Mouse (Mus musculus) liver, adult (tissue): ENCODE data around the gene Cadm2.

Experiments used
- GATA4 ChIP-seq: IDR thresholded peaks from 2 replicates; pipeline ENCODE4 v1.6.1; 2014; ENCODE audit warnings: mild to moderate bottlenecking, low read length; ENCODE audit not compliant: insufficient replicate concordance

Cadm2 gene

DNA sequence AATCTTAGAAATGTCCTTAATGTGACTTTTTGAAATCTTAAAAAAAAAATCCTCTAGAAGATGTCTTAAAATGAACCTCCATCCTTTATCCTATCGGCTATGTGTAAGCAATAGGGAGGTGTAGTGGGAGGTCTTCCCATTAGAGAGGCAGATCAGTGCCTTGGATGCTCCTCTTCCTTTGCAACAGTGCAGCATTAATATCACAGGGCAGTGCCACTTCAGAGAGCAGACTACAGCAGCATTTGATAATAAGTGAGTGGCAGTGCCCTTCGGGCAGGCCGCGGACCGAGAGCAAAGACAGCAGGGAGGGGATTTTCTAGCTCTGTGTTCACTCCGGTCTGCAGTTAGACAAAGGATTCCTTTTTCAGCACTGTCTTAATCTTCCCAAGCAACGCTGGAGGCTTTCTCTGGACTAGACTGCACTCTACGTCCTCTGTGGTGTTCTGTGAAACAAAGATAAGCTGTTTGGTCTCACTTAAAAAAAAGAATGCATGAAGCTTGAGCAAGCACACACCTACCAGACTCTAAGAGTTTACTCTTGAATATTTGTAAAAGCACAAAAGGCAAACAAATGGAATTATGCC is 514.1 kb downstream of the Cadm2 start:
- no peak for TF ChIP-seq GATA4

DNA sequence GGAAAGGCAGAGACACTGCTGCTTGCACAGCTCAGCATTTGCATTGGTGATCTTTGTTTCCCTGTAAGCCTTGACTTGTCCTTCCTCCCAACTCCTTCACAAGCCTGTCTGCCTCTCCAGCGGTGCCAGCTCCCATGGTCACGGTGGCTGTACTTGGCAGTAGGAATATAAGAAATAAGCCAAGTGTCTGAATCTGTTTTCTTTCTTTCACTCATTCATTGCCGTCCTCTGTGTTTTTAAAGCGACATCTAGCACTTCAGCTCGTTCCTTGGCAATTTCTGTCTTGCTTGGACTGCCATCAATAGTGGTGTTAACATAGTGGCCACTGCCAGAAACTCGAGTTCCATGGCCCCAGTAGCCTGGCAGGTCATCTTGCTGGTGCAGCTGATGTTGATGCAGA is 524.0 kb downstream of the Cadm2 start:
- no peak for TF ChIP-seq GATA4

DNA sequence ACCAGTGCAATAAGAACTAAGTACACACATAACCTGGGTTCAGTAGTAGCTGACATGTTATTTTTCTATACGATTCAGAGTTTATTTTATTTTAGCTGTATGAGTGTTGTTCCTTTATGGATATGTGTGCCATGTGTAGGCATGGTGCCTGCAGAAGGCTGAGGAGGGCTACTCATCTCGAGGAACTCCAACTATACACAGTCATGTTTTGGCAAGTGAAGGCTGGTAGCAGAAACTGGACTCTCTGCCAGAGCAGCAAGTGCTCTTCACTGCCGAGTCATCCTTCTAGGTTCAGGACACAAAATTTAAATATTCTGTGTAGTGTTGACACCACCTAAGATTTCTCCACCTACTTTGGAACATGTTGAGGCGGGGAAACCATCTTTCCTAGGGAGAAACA is 524.8 kb downstream of the Cadm2 start:
- no peak for TF ChIP-seq GATA4

DNA sequence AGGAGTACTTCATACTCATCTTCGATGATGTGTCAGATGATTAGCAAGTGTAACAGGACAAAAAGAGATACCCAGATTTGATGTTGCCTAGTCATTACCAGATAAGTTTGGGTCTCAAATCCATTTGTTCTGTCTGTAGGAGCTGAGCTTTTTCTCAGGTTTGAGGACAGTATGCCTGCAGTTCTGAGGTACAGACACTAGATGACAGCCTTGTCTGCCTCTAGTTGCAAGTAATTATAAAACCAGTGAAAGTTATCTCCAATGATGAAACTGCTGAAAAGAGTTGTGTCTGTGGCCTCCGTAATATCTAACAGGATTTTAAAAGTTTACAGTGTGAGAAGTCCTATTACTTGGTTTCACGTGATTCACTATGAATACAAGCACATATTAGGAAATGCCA is 531.0 kb downstream of the Cadm2 start:
- no peak for TF ChIP-seq GATA4

DNA sequence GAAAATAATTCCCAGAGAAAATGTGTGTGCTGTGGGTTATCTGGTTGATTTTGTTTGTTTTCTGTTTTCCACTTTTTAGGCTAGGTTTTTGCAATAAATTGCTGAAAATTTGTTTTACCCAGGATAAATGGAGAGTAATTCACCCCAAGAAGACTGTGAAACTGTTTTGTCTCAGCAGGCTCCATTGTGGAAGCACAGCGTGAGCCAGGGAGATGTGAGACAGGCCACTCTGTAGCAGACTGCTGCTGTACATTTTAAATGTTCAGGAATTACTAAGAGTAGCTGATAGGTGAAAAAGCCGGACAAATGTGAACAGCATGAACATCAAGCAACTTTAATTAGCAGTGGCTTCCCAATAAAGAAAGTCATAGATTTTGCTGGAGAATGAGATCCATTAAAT is 541.4 kb downstream of the Cadm2 start:
- TF ChIP-seq GATA4 = no peak

DNA sequence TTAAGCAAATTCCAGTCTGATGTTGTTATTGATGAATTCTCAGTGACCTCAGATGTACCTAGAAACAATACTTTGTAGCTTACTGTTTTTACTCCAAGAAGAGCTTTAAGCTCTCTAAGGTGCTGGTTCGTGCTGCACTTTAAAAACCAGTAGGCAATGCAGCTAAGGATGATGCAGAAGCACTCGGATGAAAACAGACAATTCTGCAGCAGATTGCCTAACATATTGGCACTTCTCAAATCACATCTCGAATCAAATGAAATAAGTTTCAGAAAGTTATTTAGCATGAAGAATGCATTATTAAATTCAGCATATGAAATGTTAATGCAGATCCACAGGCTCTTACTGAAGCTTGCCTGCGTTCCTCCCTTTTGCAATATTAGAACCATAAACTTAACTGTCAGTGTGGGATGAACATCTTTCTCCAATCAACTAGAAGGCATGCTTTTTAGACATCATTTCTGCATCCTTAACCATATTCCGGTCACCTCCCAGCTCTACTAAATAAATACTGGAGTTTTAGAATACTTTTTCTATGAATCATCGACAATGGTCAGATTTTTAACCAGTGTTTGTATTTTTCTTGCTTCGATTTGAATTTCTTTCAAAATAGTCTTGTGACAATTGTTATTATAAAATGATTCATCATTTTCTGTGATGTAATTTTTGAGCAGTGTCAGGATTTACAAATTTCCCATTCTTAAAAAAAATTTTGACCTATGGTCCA is 544.4 kb downstream of the Cadm2 start:
- TF ChIP-seq GATA4 = no peak

DNA sequence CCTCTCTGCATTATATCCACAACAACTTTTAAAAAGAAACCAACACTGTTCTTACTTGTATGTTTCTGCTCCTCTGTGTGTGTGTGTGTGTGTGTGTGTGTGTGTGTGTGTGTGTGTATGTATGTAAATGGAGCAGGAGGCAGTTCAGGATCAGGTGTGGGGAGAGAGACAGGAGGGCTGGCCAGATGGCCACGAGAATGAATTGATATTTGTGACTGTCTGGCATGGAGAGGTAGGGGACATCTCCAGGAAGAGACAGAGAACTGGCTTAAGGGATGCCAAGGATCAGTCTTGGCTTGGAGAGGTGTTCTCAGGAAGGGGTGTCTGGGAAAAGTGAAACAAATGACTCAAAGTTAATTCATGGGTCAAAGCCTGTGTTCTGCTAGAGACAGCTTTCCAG is 552.2 kb downstream of the Cadm2 start:
- TF ChIP-seq GATA4 = no peak

DNA sequence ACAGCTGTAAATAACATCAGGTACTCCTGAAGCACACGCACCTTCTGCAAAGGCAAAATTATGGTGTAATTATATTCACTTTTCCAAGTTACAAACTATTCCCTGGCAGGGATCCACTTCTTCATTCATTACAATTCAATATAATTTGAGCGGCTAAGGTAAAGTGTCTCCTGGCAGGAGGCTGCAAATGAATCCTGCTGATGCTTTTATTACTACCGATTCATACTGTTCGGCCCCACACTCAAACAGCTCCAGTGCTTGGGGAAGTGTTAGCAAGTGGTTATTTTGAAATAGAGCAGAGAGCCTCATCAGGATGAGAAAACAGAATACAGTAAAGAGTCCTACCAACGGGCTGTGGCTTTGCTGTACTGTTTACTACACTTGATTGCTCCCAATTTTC is 589.8 kb downstream of the Cadm2 start:
- no peak for TF ChIP-seq GATA4

DNA sequence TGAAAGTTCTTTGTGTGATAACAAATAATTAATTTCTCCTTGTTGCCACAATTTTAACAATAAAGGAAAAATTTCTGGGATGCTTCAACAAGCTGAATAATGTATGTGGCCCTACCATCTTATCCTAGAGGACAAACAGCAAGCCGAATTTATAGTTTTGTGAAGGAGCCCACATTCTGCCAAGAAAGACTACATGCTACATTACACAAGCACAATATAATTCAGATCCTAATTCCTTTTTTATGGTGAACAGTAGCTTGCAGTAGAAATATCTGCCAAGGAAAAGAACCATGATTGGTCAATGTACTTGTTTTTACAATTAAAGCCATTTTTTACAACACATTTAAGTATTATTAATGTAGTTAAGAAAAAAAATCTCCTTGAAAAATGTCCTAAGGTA is 600.9 kb downstream of the Cadm2 start:
- no peak for TF ChIP-seq GATA4

DNA sequence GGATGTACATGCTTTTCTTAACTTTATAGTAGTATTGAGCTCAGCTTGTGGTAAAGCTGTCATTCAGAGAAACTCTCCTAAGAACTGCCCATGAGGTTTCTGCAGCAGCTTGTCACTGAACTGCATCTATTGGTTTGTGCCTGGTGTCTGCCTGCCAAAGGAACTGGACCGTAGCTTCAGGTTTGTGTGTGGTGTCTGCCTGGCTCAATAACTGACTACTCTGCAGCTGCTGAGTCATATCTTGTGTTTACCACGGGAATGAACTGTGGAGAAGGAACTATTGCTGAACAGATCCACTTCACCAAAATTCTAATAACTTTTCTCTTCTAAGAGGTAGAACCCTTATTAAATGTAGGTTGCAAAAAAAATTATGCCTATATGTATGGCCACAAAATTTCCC is 603.0 kb downstream of the Cadm2 start:
- no peak for TF ChIP-seq GATA4

DNA sequence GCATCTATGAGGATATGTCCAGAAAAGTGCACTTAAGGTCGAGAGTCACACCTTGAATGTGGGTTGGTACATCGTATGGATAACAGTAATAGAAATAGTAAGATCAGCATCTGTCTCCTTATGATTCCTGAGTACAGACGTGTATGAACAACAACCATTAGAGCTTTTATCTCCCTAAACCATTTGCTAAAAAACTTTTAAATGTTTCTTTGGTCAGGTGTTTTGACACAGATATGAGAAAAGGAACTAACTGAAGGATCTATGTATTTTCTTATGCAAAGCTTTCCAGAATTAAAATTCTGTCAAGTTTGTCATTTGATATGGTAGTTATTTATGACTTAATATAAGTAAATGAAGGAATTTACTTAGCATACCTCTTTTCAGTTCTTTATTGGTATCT is 617.5 kb downstream of the Cadm2 start:
- TF ChIP-seq GATA4 = no peak

DNA sequence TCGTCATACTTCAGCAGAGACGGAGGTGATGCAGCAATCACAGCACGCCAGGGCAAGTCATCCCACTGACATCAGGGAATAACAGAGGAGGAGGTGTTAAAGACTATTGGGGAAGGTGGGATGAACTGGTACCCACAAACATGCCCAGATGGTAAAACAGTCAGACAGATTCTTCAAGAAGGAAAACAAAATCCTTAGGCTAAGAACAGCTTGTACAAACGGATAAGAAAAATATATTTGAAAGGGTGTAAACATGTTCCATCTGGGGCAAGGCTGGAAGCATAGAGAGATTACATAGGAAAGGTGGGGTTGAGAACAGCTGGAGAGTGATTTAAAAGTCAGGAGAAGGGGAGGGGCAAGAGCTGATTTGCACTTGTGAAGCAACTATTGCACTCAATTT is 619.0 kb downstream of the Cadm2 start:
- TF ChIP-seq GATA4 = no peak

DNA sequence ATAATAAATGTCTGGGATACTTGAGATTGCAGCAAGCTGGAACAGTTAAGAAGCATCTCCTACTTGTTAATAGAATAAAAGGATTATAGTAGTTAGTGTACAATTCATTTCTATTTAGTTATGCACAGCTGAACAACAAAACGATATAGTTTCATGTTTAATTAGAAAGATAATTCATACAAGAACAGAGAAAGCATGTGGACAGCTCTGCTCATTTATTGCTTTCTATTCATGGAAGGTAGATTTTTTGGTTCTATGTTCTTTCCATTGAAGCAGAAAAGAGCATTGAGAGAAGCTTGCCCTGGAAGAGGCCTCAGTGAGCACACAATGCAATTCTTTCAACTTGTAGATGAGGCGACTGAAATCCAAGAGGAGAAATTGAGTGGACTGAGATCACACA is 623.2 kb downstream of the Cadm2 start:
- no peak for TF ChIP-seq GATA4

DNA sequence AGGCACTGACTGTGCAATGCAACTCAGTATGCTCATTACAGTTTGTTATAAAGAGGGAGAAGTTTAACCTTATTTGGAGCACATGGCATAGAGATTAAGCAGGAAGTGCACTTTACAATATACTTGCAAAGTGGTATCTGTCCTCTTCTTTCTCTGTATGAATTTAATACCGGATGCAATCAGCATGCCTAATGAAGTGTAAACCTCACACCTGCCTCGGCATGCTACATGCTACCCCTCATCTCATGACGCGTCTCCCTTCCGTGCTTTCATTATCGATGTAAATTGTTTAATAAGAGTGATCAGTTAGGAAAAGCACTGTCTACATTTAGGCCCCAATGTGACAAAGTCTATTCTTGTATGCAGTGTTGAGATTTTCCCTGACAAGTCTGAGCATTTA is 633.0 kb downstream of the Cadm2 start:
- TF ChIP-seq GATA4 = no peak

DNA sequence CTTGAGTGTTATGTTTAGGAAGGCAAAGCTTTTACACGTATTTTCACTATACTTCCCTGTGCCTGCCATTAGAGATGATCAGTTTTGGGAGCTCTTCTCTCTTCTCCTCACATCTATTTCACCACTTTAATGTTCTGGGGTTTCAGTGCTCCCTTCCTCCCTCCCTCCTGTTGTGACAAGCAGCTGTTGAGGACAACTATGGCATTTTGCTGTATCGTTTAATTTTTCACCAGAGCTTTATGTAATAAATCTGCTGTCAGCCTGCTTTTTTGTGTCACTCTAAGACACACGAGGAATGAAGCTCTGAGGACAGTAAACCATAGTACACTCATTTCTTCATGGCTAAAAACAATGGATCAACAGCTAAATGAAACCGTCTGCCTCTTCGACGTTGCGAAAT is 633.8 kb downstream of the Cadm2 start:
- TF ChIP-seq GATA4 = no peak

DNA sequence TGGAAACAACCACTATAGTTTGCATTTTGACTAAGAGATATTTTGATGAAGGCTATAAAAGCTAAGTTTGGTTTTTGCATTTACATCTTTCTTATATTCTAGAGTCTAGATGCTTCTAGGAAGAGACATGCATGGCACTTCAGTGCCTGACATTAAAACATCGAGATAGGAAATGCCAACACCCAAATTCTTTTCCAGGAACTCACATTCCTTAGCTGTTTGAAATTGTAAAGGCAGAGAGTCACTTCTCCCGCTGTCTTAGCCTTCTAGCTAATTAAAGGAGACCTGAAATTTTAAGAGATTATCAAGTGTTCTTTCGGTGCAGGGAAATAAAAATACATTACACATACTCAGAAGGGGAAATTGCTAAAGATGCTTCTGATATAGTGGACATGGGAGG is 649.8 kb downstream of the Cadm2 start:
- no peak for TF ChIP-seq GATA4

DNA sequence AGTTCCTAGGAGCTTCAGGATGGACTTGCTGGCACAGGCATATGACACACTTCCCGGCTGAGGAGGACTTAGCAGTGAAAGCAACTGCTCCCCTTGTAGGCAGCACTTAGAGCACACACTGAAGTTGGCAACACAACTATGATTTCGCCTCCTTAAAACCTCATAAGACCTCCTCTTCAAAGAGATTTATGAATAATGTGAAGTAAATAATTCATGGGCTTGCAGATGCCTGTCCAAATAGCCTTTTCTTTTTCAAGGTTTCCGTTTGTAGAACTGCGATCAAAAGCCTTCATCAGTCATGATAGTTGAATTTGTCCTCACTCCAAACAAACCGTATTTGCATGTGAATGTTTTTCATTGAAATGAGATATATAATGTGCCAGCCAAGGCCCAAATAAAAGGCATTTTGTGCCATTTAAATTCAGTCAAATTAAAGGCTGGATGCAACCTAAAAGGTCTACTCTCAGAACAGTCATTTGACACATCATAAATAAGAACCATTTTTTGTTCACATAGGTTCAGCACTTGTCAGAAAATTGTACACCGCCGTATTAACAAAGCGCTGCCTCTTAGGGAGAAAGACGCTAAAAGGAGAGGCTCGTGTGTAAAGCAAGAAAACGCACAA is 651.1 kb downstream of the Cadm2 start:
- TF ChIP-seq GATA4 = no peak
